Mouse (Mus musculus) kidney, postnatal 36 days (tissue): ENCODE measurements around the gene Zfp472.

Experiments used
- DNase-seq, 2 experiments: peaks; one replicate each; pipeline ENCODE4 v3.0.0; 2021 to 2022; ENCODE audit warnings: mixed read lengths in 2 of 2

Gene Zfp472

DNA sequence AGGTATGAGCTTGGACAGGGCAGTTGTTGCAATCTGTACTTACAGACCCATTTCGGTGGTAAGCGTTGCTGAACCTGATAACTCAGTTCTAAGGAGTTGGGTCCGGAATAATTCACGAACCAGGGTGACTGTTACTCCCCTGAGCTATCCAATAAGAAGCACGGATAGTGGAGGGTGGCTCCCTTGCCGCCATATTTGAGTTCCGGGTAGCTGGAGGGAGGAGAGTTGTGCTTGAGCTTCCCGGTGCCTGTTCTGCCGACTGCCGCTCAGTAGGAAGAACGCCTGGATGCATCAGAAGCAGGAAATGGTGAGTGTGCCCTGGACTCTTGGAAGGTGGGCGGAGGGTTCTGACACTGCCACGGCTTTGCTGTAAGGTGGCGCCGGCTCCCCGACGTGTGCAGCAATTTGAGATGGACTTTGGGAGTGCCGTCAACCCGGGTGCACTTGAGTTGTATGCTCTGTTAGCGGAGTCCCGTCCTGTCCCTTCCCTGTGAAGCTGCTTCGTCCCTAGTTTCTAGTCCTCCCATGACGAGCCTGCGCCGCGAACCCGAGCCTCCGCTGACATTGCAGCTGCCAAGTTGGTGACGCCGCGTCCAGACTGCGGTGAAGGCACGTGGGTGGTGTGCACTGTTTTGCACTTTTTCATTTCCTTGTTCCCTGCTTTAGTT is at the start of gene Zfp472:
Zfp472 (plus strand) TSS at position 192 of the 668 bp plus-strand sequence.
- DNase-seq, result peak; percentile 90 to 94

DNA sequence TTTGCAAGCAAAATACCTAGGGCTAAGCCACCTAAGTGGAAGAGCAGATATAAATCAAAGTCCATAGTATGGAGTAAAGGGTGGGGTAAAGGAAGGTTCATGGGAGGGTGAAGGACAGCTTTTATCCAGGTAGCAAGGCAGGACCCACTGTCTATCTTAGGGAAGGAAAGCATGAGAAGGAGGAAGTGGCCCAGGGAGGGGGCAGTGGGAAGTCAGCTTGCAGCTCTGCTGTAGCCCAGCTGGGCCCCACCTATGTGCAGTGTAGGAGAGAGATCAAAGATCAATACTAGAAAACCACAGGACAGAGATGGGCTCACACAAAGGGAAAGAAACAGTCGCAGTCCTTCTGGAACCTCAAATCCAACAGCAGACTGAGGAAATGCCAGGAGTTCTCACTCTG is 49.5 kb upstream of the Zfp472 start:
- no peak for DNase-seq

DNA sequence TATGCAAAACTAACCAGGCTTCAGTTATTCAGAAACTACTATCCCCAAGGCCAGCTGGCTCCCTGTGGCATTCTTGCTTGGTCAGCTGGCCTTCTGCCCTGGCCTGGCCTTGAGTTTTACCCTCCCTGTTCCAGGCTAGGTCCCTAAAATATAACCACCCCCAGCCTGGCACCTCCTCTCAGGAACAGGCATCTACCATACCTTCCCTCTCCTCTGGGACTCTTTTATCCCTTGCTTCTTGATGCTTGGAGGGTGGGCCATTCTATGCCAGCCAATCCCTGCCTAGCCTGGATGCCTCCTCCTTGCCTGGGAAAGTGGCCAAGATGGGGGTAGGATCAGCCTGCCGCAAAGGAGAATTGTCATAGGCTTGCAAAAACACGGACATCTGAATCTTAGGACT is 48.5 kb upstream of the Zfp472 start, which contains the start of gene Cyp4f14:
Cyp4f14 (minus strand) TSS at position 212 of the 400 bp plus-strand sequence.
- peak; percentile 72 to 82 for DNase-seq

DNA sequence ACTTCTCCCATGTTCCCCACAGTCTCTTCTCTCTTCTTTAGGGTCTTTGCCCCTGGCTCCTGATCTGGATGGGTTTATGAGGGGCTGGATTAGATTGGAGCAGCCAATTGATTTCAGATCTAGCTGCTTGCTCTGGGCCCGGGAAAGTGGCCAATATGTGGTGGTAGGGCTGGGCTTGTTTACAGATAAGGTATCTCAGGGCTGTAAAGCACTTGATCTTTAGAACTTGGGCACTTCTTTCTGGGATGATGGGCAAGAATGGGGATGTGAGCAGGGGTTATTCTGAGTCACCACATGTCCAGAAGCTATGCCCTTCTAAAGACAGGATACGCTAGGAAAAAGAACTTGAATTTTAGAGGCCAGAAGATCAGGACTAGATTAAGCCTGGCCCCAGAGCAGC is 46.5 kb upstream of the Zfp472 start:
- DNase-seq, result no peak

DNA sequence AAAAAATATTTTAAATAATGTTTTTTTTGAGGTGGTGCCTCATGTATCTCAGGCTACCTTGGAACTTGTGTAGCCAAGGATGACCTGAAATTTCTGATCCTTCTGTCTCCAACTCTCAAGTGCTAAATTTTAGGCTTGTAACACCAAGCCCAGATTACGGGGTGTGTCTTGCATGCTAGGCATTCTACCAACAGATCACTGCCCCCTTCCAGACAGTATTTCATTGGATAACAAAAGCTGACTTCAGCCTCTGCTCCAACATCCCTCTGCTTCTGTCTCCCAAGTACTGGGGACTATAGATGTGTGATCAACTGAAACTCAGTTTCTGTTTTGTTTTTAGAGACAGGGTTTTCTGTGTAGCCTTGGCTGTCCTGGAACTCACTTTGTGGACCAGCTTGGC is 41.9 kb upstream of the Zfp472 start:
- DNase-seq, result no peak

DNA sequence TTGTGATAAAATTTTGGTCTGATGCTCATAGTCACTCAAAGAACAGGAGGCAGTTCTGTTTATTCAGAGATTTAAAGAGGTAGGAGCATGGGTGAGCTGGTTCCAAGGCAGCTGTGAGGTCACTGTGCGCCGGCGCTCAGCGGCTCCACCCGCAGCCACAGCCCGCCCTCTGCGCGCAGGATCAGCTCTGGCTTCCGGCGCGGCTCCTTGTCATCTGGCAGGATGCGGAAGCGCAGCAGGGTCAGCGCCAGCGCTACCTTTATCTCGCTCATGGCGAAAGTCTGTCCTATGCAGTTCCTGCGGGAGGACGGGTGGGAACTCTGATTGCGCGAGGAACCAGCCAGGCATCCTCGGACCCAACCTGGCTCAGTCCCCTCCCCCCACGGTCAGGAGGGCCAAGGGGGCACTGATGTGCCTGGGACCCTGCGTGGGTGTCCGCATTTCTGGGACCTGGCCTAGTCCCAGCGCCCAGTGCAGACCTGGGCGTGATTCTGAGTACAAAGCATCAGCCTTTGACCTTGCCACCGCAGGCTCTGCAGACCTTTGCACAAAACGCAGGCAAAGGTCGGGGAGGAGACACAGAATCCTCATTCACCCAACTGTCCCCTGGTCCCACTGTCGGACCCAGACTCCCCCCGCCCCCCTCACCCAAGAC is 40.8 kb upstream of the Zfp472 start:
- peak; percentile 71 to 83 for DNase-seq

DNA sequence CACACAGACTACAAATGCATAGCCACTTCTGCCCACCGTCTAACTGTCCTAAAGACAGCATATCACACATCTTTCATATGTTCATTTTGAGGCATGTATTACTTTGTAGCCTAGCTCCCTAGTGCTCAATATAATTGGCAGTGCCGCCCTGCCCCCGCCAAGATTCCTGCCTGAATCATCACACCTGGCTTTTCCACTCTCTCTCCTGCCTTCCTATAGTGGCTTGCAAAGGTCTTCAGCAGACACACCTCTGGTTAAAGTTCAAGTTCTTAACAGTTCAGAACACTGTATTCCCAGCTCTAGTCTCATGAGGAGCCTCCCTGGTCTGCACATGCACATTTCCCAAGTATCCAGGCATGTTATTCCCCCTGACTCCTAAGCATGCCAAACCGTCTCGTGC is 37.8 kb upstream of the Zfp472 start:
- no peak for DNase-seq

DNA sequence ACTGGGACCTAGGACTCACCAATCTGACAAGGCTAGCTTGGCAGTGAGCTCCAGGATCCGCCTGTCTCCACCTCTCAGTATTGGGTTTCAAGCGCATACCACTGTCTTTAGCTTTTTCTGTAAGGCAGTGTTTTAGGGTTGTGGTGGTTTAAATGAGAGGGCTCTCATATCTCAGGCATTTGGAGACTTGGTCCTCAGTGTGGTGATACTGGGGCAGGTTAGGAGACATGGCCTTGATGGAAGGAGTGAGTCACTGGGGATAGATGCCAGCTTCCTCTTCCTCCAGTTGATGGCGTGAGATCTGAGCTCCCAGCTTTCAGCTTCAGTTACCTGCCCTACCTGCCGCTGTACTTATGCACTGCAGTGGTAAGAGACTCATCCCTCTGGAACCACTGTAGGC is 25.8 kb upstream of the Zfp472 start:
- no peak for DNase-seq

DNA sequence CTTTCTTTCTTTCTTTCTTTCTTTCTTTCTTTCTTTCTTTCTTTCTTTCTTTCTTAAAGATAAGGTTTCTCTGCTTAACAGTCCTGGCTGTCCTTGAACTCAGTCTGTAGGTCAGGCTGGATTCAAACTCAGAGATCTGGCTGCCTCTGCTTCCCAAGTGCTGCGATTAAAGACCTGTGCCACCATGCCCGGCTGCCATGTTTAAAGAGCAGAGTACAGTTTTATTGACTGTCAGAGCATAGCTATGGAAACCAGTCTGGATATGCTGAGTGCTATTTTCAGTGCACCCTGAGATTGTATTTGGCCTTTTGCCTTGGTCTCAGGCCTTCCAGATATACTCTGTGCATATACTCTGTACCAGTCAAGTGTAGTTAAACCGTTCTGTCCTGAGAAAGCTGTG is 22.0 kb upstream of the Zfp472 start:
- DNase-seq, result no peak

DNA sequence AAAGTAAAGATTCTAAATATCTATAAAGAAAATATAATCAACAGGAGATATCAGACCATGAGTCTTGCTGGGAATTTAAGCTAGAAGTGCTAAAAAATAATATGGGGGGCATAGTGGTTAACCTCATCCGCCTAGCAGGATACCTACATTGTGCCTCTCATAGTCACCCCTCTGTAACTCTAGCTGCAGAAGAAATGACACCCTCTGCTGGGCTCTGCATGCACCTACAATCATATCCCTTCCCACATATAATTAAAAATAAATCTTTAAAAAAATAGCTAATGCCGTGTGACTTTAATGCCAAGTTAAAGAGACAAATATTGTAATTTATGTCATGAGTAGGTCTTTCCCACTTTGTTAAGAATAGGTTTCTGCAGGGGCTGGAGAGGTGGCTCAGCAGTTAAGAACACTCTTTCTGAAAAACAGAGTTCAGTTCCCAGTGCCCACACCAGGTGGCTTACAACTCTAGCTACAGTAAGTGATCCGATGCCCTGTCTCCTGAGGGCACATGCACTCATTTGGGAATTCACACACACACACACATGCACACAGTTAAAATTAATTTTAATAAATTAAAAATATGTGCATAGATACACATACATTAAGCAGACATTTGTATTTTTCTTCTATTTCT is 21.1 kb upstream of the Zfp472 start:
- DNase-seq, result no peak

DNA sequence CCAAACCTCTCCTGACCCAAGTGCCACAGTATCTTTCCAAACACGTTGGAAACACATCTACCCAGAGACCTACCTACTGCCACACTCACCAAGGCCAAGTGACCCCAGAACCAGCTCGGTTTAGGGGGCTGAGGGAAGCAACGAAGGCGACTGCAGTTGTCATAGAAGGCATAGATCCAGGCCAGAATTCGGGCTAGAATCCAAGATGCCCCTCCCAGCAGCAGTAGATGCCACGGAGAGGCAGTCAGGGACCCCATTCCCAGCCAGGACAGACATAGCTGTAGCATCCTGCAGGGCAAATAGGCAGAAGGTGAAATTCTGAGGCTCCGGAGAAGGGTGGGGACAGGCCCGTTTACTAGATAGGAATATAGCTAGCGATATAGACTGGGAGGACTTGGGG is 18.9 kb upstream of the Zfp472 start:
- DNase-seq, result no peak

DNA sequence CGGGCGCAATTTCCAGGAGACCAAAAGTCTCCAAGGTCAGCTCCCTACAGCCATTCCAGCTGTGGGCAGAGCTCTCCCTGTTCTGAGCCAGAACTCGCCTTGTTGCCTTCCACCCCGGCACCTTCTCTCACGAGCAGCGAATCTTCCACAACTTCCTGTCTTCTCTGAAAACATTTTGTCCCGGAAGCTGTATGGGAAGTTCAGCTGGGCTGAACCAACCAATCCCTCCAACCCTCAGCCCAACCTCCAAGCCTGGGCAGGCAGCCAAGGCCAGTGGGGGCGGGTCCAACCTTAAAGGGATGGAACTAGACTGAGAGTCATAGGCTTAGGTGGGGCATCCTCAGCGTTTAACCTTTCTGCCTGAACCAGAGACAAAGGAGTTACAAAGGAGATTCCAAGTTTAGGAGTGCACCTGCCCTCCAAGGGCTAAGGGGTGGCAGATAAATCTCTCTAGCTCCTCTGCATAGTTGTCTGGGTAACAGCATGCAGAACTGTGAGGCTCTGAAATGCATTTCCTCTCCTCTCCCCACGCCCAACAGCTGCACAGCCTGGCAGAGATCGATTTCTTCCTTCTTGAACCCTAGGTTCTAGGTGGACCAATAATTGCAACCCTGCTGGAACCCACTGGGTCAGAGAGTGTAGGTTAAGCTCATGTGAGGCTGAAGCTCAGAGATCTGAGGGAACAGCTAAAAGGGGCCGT is 18.2 kb upstream of the Zfp472 start, which contains the start of gene Cyp4f13:
Cyp4f13 (minus strand) TSS at position 188 of the 700 bp plus-strand sequence.
- peak; percentile 98 to 100 for DNase-seq

DNA sequence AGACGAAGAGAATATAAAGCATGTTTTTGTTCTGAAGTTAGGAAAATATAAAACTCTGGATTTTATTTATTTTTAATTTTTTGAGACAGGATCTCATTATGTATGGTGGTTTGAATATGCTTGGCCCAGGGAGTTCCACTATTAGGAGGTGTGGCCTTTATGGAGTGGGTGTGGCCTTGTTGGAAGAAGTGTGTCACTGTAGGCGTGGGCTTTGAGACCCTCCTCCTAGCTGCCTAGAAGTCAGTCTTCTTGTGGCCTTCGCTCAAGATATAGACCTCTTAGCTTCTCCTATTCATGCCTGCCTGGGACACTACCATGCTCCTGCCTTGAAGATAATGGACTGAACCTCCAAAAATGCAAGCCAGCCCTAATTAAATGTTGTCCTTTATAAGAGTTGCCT is 15.5 kb upstream of the Zfp472 start:
- no peak for DNase-seq

DNA sequence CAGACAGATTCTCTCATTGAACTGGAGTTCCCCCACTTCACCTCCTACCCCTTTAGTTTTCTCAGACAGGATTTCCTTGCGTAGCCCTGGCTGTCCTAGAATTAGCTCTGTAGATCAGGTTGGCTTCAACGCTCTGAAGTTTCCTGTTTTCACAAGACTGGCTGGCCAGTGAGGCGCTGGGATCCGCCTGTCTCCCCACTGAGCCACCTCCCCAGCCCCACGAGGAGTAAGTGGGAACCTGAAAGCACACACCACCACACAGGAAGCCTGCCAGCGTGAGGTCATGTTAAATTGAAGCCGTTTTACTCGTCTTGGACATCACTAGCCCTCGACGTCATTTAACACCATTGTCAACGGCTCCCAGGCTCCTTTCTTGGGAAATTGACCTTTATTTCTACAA is 14.6 kb upstream of the Zfp472 start:
- no peak for DNase-seq

DNA sequence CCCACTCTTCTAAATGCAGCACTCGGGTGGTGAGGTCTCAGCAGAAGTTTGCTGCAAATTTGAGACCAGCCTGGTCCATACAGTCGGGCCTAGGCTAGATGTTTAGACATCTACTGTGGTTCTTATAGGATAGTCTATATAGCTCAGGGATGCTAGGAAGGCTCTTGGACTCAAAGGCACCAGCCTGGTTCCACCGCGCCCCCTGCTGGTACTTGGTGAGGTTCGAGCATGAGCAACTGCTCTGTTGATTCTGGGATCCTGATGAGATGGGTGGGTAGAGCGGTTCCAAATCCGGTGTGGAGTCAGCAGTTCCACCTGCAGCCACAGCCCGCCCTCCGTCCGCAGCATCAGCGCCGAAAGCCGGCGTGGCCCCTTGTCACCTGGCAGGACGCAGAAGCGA is 14.2 kb upstream of the Zfp472 start:
- DNase-seq, result peak; percentile 85 to 97

DNA sequence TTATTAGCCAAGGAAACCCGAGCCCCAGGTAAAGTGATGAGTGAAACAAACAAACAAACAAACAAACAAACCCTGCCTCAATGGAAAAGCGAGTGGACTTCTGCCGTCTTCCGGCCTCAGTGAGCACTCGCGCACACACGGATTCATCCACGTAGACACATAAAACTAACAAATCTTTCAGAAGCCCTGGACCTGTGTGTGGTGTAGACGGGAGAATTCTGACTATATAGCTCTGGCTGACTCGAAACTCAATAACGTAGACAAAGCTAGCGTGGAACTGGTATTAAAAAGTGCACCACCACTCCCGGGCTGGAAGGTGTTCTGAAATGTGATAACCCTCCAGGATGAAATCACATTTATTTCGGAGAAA is 376 bp upstream of the Zfp472 start:
- DNase-seq, result peak in 1 of 2 experiments; percentile 43

DNA sequence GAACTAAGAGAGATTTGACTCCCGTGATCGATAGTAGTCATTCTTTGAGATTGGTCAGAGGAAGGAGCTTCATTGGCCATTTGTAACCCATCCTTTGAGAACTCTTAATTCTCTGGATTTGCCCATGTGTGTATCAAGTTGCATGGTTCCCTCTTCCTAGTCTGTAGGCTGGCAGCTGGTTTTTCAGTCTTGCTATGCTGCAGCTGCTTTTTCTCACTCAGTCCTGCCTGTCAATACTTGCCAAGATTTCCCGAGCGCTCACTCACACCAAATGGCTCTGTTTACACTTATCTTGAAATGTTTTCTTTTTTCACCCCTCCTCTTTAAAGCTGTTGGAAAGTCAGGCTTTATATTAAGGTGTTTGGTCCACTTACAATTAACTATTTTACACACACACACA is 15.7 kb downstream of the Zfp472 start:
- DNase-seq, result no peak

DNA sequence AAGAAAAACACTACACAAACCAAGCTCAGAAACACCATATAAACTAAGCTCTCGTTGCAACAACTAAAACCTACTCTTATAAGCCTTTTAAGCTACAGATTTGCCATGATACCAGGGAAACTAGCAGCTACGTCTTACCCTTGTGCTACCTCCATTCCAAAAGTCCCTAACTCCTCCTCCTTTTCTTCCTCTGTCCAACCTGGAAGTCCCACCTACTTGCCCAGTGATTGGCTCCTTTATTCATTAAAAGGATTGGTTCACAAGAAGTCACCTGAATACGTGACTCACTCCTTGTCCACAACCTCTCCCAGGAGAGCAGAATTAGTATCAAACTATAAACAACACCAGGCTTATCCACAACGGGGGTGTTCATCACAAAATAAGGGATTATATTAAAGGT is 20.7 kb downstream of the Zfp472 start:
- no peak for DNase-seq

DNA sequence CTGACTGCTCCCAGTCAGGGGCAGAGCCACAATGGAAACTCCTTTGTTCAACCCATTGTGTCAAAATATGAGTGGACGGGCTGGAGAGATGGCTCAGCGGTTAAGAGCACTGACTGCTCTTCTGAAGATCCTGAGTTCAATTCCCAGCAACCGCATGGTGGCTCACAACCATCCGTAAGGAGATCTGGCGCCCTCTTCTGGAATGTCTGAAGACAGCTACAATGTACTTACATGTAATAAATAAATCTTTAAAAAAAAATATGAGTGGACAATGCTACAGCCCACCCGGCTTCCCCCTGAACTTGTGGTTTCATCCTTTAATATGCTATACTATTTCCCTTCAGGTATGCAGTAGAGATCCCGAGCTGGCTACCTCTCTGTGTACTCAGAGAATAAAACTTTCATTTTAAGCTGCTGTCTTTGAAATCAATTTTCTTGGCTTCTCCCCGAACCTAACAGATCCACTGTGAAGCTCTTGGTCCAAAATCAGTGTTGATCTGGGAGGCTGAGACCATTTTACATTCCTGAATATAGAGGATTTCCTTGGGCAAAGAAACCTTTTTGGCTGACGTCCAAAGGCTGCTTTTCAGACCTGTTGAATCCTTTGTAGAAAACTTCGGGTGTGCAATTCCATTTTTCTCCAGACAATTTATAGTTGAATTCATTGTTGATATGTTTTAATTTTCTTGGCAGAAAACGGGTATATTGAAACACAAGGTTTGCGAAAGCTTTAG is 26.5 kb downstream of the Zfp472 start:
- peak; percentile 7 to 36 for DNase-seq

DNA sequence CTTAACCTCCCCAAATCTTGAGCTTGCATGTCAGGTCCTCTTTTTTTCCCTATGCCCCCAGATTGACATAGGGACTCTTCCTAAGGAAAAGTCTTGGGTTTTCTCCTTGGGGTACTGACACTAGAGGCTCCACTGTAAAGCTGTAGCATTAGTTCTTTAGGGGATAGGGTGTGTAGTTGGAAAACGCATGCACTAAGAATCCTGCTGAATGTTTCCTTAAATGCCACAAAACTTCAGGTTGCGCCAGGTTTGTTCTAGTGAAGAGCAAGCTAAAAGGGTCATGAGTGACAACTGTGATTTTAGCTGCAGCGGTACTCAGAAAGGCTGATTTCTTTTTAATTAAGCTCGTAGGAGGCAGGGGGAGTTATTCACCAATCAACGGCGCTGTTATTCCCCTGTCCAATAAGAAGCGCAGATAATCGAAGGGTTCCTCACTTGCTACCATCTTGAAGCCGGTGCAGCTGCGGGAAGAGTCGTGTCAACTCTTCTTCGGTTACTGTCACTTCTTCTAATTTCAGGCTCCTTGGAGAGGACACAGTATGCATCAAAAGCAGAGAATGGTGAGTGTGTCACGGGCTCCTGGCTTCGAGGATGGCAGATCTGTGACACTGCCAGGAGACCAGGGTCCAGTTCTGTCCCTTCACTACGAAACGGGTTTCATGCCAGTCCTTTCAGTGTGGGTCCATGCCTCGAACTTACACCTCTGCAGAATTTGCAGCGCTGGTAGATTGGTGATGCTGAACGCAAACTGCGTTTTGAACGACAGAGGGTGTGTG is 27.3 kb downstream of the Zfp472 start, which contains the start of gene Zfp952:
Zfp952 (plus strand) TSS at position 431 of the 776 bp plus-strand sequence.
- peak; percentile 89 to 93 for DNase-seq

DNA sequence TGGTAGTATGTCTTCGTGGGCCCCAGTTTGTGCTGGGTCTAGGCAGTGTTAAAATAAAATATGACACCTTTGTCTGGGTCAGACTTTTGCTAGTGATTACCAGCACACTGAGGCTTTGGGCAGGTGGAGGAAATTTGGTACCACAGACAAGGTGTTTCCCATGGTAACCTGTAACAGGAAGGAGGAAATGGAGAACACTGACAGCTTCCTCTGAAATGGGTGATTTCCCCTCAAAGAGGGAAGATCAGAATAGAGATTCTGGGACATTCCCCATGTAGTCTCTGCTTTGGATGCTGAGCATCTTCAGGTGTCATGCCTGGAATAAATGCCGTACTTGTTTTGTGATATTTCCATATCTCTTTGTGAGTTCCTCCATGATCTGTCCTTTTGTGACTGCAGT is 32.9 kb downstream of the Zfp472 start:
- no peak for DNase-seq

DNA sequence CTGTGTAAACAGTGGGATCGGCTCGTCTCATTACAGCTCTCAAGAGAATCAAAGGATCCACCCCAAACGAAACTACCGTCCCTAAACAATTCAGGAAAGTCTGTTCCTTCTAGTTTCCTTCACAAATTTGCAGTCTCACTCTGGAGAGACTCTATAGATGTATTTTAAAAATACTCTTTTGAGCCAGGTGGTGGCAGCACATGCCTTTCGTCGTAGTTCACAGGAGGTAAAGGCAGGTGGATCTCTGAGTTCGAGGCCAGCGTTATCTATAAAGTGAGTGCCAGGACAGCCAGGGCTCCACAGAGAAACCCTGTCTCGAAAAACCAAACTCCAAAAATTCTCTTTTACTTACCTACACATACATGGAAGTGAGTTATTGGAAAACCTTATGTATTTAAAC is 42.7 kb downstream of the Zfp472 start:
- DNase-seq, result peak in 1 of 2 experiments; percentile 14
